Mouse (Mus musculus): ENCODE measurements around the gene Abcc9. TPM values are rescaled to one million over a fixed set of nuclear protein-coding genes. Genes with fewer than 3 reads are reported as not detected.

Gene Abcc9
- total and polyA plus RNA-seq, 3 experiments = not detected

- no peak overlapping the region for H3K4me2 ChIP-seq (ENCODE audit: insufficient read depth, low read depth, poor library complexity, severe bottlenecking)
- no peak overlapping the region for H3K4me3 ChIP-seq (replicated peaks in 1 of 3; ENCODE audit: low read depth in 2 of 3, low read length in 2 of 3, poor library complexity in 1 of 3)
- no peaks in the 10 kb centered on the region for H3K27me3 ChIP-seq (replicated peaks)
- in situ Hi-C loops (cut with MboI; ENCODE audit: low pct_ligation_motif_present, low pct_unique_long_range_greater_than_20kb, low sequenced_read_pairs) = loop anchor here (25.0 kb wide), 1 partner anchor 1256 kb away; no protein-coding TSS in a partner anchor
- no peaks in the 10 kb centered on the region for H3K79me2 ChIP-seq (replicated peaks; ENCODE audit: control insufficient read depth, extremely low read depth, insufficient read depth, poor library complexity, severe bottlenecking)
- no peaks in the 10 kb centered on the region for H3K9me3 ChIP-seq (replicated peaks; ENCODE audit: low read length)
- dilution Hi-C loops (cut with MboI; ENCODE audit: extremely low pct_ligation_motif_present, extremely low pct_unique_long_range_greater_than_20kb, low sequenced_read_pairs) = no loop called here
- no peak for DNase-seq (ENCODE audit: extremely low read depth)
- peaks cover 3 to 13% of the 10 kb centered on the region in 2 experiments; a peak in 3 of 4 replicates for H3K4me1 ChIP-seq (ENCODE audit: control insufficient read depth in 1 of 2, insufficient read depth in 2 of 2)
- no peaks in the 10 kb centered on the region for H3K36me3 ChIP-seq (replicated peaks in 1 of 2; ENCODE audit: control insufficient read depth in 1 of 2, insufficient read depth in 1 of 2, low read length in 1 of 2)
- TF ChIP-seq HCFC1 (IDR thresholded peaks at IDR 0.05; ENCODE audit: low read depth, low read length) (no peak), ZC3H11A (IDR thresholded peaks at IDR 0.05; ENCODE audit: low read depth, low read length) (no peak), MAFK (IDR thresholded peaks at IDR 0.05; ENCODE audit: insufficient replicate concordance, low read length) (no peak), PAX5 (IDR thresholded peaks at IDR 0.05; ENCODE audit: low read length) (no peak), RCOR1 (conservative IDR thresholded peaks at IDR 0.05; ENCODE audit: low read depth, low read length) (no peak), POLR2A (IDR thresholded peaks at IDR 0.05; ENCODE audit: low read depth, low read length) (no peak), MXI1 (IDR thresholded peaks at IDR 0.05; ENCODE audit: low read depth, low read length) (no peak), RAD21 (IDR thresholded peaks at IDR 0.05; ENCODE audit: low read depth, low read length) (no peak), ZKSCAN1 (IDR thresholded peaks at IDR 0.05; ENCODE audit: borderline replicate concordance, low read depth, low read length) (no peak), TCF12 (IDR thresholded peaks at IDR 0.05; ENCODE audit: low read depth, low read length) (no peak), USF1 (IDR thresholded peaks at IDR 0.05; ENCODE audit: low read depth, low read length) (no peak), MAX (IDR thresholded peaks at IDR 0.05; ENCODE audit: low read length) (no peak), SIN3A (IDR thresholded peaks at IDR 0.05; ENCODE audit: low read length) (no peak), CHD1 (IDR thresholded peaks at IDR 0.05; ENCODE audit: low read depth, low read length) (no peak), UBTF (IDR thresholded peaks at IDR 0.05; ENCODE audit: low read depth, low read length) (no peak)
- no peak overlapping the region for H3K9ac ChIP-seq (ENCODE audit: insufficient read depth, low read depth)
- no peak overlapping the region for H3K27ac ChIP-seq (ENCODE audit: insufficient read depth, low read depth)
Observed at GRCm38 (mm10) chr6:142743193-142743592, 41.1 kb upstream of the Abcc9 start.

GRCm38 (mm10) chr6:142741763-142742162 is 39.6 kb upstream of the Abcc9 start:
- dilution Hi-C loops (cut with MboI; ENCODE audit: extremely low pct_ligation_motif_present, extremely low pct_unique_long_range_greater_than_20kb, low sequenced_read_pairs) (no loop called here), in situ Hi-C loops (cut with MboI; ENCODE audit: low pct_ligation_motif_present, low pct_unique_long_range_greater_than_20kb, low sequenced_read_pairs) (loop anchor here (25.0 kb wide), 1 partner anchor 1254 kb away; no protein-coding TSS in a partner anchor)
- H3K79me2 ChIP-seq (replicated peaks; ENCODE audit: control insufficient read depth, extremely low read depth, insufficient read depth, poor library complexity, severe bottlenecking) = no peaks in the 10 kb centered on the region
- DNase-seq (ENCODE audit: extremely low read depth) = no peak
- no peak for TF ChIP-seq PAX5 (IDR thresholded peaks at IDR 0.05; ENCODE audit: low read length)
- no peak for TF ChIP-seq TCF12 (IDR thresholded peaks at IDR 0.05; ENCODE audit: low read depth, low read length)
- no peak for TF ChIP-seq NELFE (IDR thresholded peaks at IDR 0.05; ENCODE audit: low read depth, low read length)
- TF ChIP-seq RCOR1 (conservative IDR thresholded peaks at IDR 0.05; ENCODE audit: low read depth, low read length) = no peak
- TF ChIP-seq MYC (IDR thresholded peaks at IDR 0.05; ENCODE audit: low read depth, low read length) = no peak
- no peak for TF ChIP-seq MXI1 (IDR thresholded peaks at IDR 0.05; ENCODE audit: low read depth, low read length)
- TF ChIP-seq ZMIZ1 (IDR thresholded peaks at IDR 0.05; ENCODE audit: low read depth, low read length) = no peak
- TF ChIP-seq UBTF (IDR thresholded peaks at IDR 0.05; ENCODE audit: low read depth, low read length) = no peak
- no peak for TF ChIP-seq KAT2A (IDR thresholded peaks at IDR 0.05; ENCODE audit: insufficient replicate concordance, low read length)
- no peak for TF ChIP-seq MAFK (IDR thresholded peaks at IDR 0.05; ENCODE audit: insufficient replicate concordance, low read length)
- TF ChIP-seq ELF1 (IDR thresholded peaks at IDR 0.05; ENCODE audit: low read depth, low read length) = no peak
- no peak for TF ChIP-seq GABPA (IDR thresholded peaks at IDR 0.05; ENCODE audit: insufficient replicate concordance, low read depth, low read length)
- no peaks in the 10 kb centered on the region for H3K9me3 ChIP-seq (replicated peaks; ENCODE audit: low read length)
- H3K36me3 ChIP-seq (replicated peaks in 1 of 2; ENCODE audit: control insufficient read depth in 1 of 2, insufficient read depth in 1 of 2, low read length in 1 of 2) = no peaks in the 10 kb centered on the region
- no peak overlapping the region for H3K4me2 ChIP-seq (ENCODE audit: insufficient read depth, low read depth, poor library complexity, severe bottlenecking)
- H3K4me3 ChIP-seq (replicated peaks in 1 of 3; ENCODE audit: low read depth in 2 of 3, low read length in 2 of 3, poor library complexity in 1 of 3) = no peak overlapping the region
- no peak overlapping the region for H3K27ac ChIP-seq (ENCODE audit: insufficient read depth, low read depth)
- H3K4me1 ChIP-seq (ENCODE audit: control insufficient read depth in 1 of 2, insufficient read depth in 2 of 2) = peaks cover 0 to 5% of the 10 kb centered on the region in 2 experiments; a peak in 2 of 4 replicates
- no peaks in the 10 kb centered on the region for H3K27me3 ChIP-seq (replicated peaks)
- H3K9ac ChIP-seq (ENCODE audit: insufficient read depth, low read depth) = no peak overlapping the region
